Mouse (Mus musculus) layer of hippocampus, postnatal 10 days (tissue): ENCODE data around the gene Rplp2. TPM values are rescaled to one million over a fixed set of nuclear protein-coding genes. Genes with fewer than 3 reads are reported as not detected.
A peak's percentile ranks its signal among the peaks of the same experiment; 100 is the strongest.

Experiments used
- DNase-seq, 2 experiments: peaks; one replicate each; pipeline ENCODE4 v3.0.0; 2021; ENCODE audit warnings: low spot score in 2 of 2
- total RNA-seq, 2 experiments: library from RNA; stranded (reverse); gene quantifications; 2 replicates each; pipeline ENCODE4 v1.2.3; 2021

Gene Rplp2
- total RNA-seq, 2 experiments from 2014 or later: 648 to 721 TPM

- no peak for DNase-seq
These were observed 16.5 kb upstream of the Rplp2 start for GRCm38 (mm10) chr7:141430585-141431240.

GRCm38 (mm10) chr7:141431434-141432185 is 15.6 kb upstream of the Rplp2 start:
- DNase-seq: no peak

DNA sequence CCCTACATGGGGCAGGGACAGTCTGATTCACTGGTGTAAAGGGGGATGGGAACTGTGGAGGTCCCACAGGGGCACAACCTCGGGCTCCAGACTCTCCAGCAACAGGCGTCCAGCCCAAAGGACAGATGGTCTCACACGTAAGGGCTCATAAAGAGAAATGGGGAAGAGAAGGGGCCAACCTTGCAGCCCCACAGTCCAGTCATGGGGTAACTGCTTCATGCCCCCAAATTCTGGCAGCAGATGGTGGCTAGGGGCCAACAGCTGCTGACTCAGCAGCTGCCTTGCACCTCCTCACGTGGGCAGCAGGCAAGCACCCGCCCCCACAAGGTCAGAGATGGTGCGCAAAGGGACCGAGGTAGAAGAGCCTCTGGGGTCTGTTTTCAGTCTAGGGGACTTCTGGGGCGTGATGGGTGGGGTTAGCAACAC is 15.0 kb upstream of the Rplp2 start:
- no peak for DNase-seq

GRCm38 (mm10) chr7:141432741-141433516 is 14.2 kb upstream of the Rplp2 start:
- no peak for DNase-seq

- no peak for DNase-seq
These were observed 13.4 kb upstream of the Rplp2 start for GRCm38 (mm10) chr7:141433517-141434400.

GRCm38 (mm10) chr7:141434464-141434863 is 12.7 kb upstream of the Rplp2 start:
- DNase-seq: peak; percentile 59 to 69

DNA sequence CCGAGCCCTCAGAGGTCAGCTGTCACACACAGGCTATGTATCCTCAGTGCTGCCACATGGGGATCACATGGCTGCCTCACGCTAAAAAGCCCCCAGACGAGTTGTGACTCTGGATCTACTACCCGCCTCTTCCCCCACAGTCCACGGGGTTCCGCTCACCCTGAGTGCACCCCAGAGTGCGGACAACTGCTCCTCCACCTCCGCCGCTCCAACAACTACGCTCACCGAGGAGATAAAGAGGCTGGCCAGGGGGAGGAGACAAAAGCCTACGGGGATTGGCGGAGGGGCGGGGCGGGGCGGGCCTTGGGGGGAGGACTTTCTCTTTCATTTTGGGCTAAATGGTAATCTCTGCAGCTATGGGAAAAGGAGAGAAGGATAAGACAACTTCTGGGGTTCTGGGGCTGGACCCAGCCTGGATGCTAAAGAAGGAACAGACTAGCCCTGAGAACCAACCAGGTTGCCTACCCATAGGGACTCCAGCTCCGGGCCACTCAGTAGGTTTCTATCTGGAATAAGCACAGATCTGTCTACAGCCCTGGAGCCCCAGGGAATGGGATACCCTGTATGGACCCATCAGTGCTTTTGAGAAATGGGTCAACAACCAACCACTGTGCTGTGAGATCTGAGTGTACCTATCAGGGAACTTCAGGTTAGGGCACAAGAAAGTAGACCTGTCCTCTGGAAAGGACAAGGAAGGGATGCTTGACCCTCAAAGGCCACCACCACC is 11.9 kb upstream of the Rplp2 start:
- peak in 1 of 2 experiments; percentile 50 for DNase-seq

GRCm38 (mm10) chr7:141435856-141436522 is 11.2 kb upstream of the Rplp2 start:
- no peak for DNase-seq

DNA sequence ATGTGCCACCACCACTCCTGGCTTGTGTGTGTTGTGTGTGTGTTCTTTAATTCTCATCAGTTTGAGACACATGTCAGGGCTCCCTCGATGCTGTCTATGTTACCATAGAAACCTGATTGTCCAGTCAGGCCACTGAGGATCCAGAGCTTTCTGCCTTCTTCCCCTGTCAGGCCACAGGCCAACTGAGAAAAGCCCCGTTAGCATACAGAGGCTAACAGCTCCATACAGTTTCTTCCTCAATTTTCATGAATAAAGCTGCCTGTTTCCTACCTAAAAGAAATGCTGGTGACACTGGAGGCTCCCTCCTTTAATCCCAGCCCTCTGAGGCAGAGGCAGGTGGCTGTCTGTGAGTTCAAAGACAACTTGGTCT is 10.7 kb upstream of the Rplp2 start:
- no peak for DNase-seq

GRCm38 (mm10) chr7:141437178-141438120 is 9.7 kb upstream of the Rplp2 start, which contains the start of gene Slc25a22:
TSS of gene Slc25a22 (minus strand) at chr7:141437892.
- peak; percentile 84 to 90 for DNase-seq

- DNase-seq: no peak
These were observed 8.8 kb upstream of the Rplp2 start for GRCm38 (mm10) chr7:141438201-141438968.

DNA sequence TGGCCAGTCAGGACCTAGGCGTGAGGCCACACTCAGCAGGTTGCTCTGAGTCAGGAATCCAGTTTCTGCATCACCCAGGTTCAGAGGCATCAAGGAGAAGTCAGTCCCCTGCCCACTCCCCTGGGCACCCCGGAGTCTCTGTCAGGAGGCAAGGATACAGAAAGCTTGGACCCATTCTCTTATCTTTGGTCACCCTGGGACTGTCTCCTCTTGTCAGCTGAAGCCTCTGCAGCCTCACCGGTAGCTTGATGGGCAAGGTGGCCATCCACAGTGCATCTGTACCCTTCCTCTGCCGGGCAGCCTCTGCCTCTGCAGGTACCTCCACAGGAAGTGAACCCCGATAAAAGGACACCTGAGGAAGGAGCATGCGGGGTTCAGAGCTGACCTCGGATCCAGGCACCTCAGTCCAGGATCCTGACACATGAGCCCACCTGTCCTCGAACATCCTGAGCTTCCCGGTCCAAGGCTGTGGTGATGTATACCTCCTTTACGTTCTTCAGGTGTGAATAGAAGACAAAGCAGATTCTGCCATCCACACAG is 8.0 kb upstream of the Rplp2 start:
- no peak for DNase-seq

DNA sequence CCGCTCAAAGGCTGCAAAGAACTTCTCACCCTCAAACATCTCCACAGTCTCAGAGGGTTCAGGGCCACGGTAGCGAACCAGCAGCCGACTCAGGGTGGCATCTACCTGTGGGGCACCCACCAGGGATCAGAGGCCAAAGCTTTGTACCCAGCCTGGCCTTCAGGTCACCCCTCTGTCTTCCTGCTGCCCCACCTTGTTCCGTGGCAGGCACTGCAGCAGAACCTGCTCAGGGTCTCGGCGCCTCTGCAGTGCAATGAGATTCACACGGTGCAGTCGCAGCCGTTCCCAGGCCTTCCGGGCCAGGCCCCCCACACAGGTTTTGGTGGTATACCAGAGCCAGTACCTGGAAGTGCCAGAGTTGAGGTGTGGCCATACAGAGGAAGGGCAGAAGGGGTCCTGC is 7.4 kb upstream of the Rplp2 start:
- no peak for DNase-seq

- DNase-seq: peak; percentile 68 to 71
These were observed 6.6 kb upstream of the Rplp2 start for GRCm38 (mm10) chr7:141440613-141441012.

- DNase-seq: no peak
These were observed 5.7 kb upstream of the Rplp2 start for GRCm38 (mm10) chr7:141441460-141441859.

- no peak for DNase-seq
These were observed 5.0 kb upstream of the Rplp2 start for GRCm38 (mm10) chr7:141442199-141442598.

GRCm38 (mm10) chr7:141443081-141443821 is 3.9 kb upstream of the Rplp2 start:
- peak in 1 of 2 experiments; percentile 19 for DNase-seq
